Mouse (Mus musculus) monocyte, adult 5-6 weeks (primary cell): ENCODE measurements around the gene Fndc3b. TPM values are rescaled to one million over a fixed set of nuclear protein-coding genes. Genes with fewer than 3 reads are reported as not detected.
"Not testable (repeated sequence)": the region's sequence is repeated elsewhere in the genome, so short reads cannot be mapped to it uniquely, and the experiment has no call there.

Experiments
- ATAC-seq: fragments of 153-309, 156-312 bp; replicated peaks from 2 replicates; pipeline ENCODE4 v1.8.0; 2017; ENCODE audit warnings: mild to moderate bottlenecking; ENCODE audit not compliant: low TSS enrichment, insufficient number of reproducible peaks, severe bottlenecking, poor library complexity, low FRiP score
- total RNA-seq: library from RNA; stranded (forward); fragments of 200-1000, 200-491, 200-594 nt; gene quantifications from 3 replicates; pipeline ENCODE4 v1.2.3, GENCODE M21; 2017

The Fndc3b gene
- total RNA-seq, 1 experiment from 2014 or later, result 14.0 TPM

DNA sequence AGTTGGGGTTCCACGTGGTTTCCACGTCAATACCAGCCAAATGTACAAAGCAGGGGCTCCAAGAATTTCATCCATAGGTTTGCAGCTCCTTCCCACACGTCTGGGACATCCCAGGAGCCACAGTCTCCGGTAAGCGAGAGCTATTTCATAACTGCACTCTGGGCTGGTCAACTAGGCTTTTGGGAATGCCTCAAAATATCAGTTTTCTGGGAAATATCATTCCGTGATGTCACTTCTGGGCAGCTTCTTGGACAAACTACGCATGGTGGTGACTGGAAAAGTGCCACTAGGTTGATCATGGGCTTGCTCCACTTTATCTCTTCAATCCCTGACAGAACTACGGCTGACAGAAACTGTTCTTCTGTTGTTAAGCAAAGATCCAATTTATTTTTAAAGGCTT is 217.0 kb downstream of the Fndc3b start:
- no peak for ATAC-seq

GRCm38 (mm10) chr3:27491821-27492220 is 219.3 kb downstream of the Fndc3b start:
- ATAC-seq, result no peak

GRCm38 (mm10) chr3:27491367-27491766 is 219.7 kb downstream of the Fndc3b start:
- no peak for ATAC-seq

DNA sequence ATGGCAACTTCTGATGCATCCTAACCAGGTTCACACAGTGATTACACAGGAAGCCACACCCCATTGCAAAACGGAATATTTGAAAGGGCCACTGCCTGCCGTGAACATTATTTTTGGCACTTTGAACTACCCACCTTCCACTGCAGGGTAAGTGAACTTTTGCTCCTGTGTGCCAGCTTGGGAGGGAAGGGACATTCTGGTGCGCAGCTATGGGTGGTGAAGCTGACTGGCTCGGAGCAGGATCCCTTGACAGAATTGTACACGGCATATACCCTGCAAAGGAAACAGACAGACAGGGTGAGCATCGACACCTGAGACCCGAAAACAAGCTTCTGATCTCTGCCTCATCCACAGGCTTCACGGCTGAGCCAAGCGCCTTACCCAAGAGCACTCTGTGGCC is 220.2 kb downstream of the Fndc3b start:
- no peak for ATAC-seq

DNA sequence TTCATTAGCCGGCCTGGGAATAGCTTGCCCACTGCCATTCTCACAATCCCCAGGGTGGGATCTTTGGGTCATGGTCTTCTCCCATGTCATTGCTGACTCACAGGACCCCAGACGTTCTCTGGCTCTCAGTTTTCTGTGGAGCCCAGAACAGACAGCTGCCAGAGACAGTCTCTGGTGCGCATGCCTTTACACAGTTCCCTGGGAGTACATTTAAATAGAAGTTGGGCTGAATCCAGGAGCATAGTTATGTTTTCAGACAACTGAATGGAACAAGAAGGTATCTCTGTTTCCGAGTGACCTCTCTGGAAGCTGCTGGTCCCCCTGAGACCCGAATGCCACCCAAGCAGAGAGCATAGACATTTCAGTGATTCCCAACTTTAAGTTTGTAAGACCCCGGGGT is 221.6 kb downstream of the Fndc3b start:
- no peak for ATAC-seq

- ATAC-seq, result no peak
Measured at GRCm38 (mm10) chr3:27485141-27485540, 226.0 kb downstream of the Fndc3b start.

GRCm38 (mm10) chr3:27484698-27485097 is 226.4 kb downstream of the Fndc3b start:
- no peak for ATAC-seq

GRCm38 (mm10) chr3:27483762-27484161 is 227.3 kb downstream of the Fndc3b start:
- no peak for ATAC-seq

DNA sequence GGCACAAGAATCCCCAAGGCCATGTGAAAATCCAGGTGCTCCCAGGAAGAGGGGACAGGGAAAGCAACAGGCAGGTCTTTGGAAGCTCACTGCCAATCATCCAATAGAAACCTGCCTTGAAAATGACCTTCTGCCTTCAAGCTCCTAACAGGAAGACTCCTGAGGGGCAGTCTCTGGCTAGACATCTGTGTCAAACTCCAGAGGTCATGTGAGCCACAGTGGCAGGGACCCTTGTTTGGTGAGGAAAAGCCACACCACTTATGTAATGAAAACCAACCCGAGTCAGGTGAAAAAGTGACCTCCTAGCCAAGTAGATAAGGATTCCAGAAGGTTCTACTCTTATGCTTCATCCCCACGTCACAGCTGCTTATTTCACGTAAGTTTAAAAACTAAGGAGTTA is 227.8 kb downstream of the Fndc3b start:
- no peak for ATAC-seq

GRCm38 (mm10) chr3:27481738-27482137 is 229.4 kb downstream of the Fndc3b start:
- no peak for ATAC-seq

DNA sequence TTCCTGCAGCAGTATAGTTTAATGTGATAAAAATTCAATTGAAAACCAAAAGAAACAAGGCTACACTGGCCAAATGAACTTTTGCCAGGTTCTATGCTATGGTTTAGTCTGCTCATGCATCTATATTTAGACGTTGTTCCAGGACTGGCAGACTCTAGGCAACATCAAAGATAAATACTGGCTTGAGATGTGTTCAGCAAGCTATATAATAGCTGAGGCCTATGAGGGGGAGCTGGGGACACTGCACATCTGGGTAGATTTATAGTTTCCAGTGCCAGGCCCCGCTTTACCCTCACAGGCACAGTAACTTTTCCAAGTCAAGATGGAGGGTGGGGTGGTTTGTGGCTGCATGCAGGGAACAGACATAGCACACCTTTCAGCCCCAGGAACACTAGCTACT is 231.7 kb downstream of the Fndc3b start:
- ATAC-seq, result no peak

DNA sequence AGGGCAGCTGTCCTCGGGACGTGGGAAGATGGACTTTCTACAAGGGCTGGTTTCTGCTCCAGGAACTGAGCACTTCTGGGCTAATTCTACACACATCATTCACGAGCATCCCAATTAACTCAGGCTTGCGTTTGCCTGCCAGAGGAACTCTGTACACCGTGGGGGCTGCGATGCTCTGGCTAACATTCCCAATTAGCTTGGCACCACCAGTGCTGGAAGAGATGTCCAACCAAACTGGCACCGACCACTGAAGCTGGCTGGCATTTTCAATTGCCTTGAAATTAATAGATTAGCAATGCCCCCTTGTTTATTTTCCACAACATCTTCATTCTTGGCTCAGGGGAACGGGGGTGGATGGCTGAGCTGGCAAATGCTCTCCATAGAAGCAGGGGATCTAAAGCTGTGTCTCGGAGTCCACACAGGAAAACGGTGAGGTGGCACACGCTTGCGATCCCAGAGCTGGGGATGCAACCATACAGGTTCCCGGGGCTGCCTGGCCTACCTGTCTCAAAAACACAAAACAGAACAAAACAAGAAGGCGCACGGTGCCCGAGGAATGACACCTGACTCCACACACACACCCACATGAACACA is 232.4 kb downstream of the Fndc3b start:
- ATAC-seq, result no peak

DNA sequence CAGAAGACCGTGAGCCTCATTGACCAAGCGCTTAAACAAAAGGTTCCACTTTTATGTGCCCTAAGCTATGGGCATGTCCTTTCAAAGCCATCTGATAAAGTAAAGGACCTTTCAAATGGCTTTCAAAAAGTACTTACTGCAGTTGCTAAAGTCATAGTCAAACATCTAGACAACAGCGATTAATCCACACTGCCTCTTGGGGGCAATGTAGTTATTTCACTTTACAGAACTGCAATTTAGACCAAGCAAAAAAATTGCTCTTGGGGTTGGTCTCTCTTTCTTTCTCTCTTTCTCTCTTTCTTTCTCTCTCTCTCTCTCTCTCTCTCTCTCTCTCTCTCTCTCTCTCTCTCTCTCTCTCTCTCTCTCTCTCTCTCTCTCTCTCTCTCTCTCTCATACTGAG is 233.4 kb downstream of the Fndc3b start:
- ATAC-seq, result not testable (repeated sequence)

DNA sequence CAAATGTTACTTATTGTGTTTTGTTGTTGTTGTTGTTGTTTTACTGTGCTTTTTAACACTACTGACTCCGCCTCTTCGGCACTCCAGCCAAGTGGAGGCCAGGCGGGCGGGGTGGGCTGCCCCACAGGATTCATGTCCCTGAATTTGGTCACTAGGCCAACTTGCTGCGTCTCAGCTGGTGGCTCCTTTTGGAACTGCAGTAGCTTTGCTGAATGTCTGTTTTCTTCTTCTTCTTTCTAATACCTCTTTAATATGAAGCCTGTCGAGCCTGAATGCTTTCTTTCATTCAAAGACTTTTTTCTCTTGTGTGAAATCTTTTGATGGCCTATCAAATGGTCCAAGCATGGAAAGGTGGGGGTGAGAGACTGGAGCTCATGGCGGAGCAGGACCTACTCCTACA is 235.2 kb downstream of the Fndc3b start:
- ATAC-seq, result no peak

DNA sequence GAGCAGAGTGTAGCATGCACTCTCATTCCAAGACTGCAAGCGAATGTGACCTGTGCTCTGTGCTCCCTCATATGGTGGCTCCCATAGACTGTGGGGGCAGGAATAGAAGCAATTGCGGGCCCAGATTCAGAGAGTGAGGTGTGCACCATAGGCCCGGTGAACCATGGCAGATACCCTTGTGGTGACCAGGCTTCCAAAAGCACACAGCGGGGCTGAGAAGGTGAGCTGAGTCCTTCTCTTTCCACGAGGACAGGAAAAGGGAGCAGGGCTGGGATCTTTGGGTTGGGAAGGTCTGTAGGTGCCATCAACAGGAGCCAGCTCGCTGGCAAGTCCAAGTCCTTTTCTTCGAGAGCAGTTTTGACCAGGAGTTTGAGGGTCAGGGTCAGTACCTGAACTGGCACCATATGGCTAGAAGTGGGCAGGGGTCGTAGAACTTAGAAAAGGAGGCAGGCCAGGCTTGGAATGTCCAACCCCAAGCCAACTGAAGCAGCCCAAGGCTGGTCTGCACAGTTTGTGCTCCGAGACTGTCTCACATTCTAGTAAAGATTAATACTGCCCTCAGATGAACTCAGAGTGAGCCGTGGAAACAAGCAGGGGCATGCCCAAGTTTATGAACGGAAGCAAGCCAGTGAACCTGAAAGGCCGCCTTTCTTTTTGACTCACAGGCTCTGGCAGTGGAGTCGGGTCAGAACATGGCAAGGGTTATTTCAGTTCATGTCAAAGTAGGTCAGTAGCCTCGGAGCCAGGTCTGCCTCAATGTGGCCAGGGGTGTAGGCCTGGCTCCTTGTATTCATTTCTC is 237.1 kb downstream of the Fndc3b start:
- ATAC-seq, result no peak

DNA sequence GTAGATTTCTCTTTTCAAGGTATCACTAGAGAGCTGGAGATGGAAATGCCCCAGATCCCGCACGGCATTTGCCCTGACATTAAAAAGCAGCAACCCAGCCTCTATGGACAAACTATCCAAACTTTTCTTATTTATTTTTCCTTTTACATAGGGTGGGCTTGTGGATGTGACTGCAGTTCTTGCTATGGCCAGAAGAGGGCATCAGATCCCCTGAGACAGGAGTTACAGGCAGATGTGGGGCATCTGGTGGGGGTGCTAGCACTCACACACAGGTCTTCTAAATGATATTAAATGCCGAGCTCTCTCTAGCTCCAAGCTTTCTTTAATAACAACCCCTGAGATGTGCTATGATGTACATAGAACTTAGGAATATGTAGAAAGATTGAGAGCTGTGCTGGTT is 238.3 kb downstream of the Fndc3b start:
- ATAC-seq, result no peak

DNA sequence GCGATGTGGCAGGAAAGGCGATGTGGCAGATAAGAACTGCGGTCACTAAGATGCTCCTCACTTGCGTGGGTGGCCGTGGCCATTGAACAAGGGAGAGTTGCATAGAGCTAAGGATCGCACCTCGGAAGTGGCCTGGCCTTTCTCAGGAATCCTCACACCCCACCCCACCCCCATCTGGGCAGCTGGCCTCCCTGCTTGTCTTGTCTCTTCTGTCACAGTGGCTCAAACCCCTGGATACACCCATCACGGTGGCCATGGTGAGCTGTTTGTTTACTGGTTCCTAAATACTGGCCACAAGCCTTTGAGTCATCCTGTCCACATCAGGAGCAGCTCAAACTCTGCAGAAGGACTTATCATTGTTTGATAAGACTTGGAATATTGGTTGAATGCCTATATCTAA is 240.3 kb downstream of the Fndc3b start:
- ATAC-seq, result no peak

- ATAC-seq, result no peak
Measured at GRCm38 (mm10) chr3:27469971-27470370, 241.1 kb downstream of the Fndc3b start.

- ATAC-seq, result no peak
Measured at GRCm38 (mm10) chr3:27467505-27468020, 243.5 kb downstream of the Fndc3b start.

- no peak for ATAC-seq
Measured at GRCm38 (mm10) chr3:27466297-27466901, 244.7 kb downstream of the Fndc3b start.
